Mouse (Mus musculus) testis, postnatal 14 days (tissue): ENCODE results near the gene Olfr116.

Experiments
- DNase-seq: peaks from one replicate; pipeline ENCODE4 v3.0.0; 2021; ENCODE audit warnings: low spot score

Gene Olfr116

DNA sequence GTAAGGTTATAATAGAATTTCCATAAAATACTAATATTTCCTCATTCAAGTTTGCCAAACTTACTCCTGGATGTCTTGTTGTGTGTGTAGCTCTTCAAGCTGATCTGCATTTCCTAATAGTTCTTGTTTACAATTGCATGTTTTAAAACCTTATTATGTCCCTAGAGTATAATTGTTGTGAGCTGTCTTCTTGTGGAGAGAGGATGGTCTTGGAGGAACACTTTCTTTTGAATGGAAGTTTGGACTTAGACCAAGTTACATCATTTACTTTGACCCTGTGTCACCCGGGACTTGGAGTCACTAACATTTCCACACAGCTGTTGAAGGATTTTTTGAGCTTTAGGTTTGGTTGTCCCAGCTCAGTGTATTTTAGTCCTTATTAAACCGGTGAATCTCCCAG is at the start of gene Olfr116, which contains the start of gene Olfr115:
TSS of gene Olfr116 (minus strand) at position 191 of the 400 bp plus-strand sequence.
TSS of gene Olfr115 (minus strand) at position 101 of the 400 bp plus-strand sequence.
- DNase-seq, result no peak

- DNase-seq, result no peak
Measured at GRCm38 (mm10) chr17:37666688-37667087, 39.7 kb upstream of the Olfr116 start, which contains the start of gene Olfr118. TSS of gene Olfr118 (plus strand) at chr17:37666988.

- DNase-seq, result no peak
Measured at GRCm38 (mm10) chr17:37663682-37664081, 36.7 kb upstream of the Olfr116 start, which contains the start of gene Olfr117. TSS of gene Olfr117 (minus strand) at chr17:37663782.

- DNase-seq, result no peak
Measured at GRCm38 (mm10) chr17:37592643-37593042, 34.4 kb downstream of the Olfr116 start, which contains the start of gene Olfr114. TSS of gene Olfr114 (minus strand) at chr17:37592743.

- DNase-seq, result no peak
Measured at GRCm38 (mm10) chr17:37577563-37577962, 49.4 kb downstream of the Olfr116 start, which contains the start of gene Olfr113. TSS of gene Olfr113 (minus strand) at chr17:37577663.
